Mouse (Mus musculus) urinary bladder, postnatal 25 days (tissue): ENCODE data around the gene Ankrd6.

Experiments
- DNase-seq: peaks from one replicate; pipeline ENCODE4 v3.0.0; 2022; ENCODE audit warnings: low spot score

The Ankrd6 gene

DNA sequence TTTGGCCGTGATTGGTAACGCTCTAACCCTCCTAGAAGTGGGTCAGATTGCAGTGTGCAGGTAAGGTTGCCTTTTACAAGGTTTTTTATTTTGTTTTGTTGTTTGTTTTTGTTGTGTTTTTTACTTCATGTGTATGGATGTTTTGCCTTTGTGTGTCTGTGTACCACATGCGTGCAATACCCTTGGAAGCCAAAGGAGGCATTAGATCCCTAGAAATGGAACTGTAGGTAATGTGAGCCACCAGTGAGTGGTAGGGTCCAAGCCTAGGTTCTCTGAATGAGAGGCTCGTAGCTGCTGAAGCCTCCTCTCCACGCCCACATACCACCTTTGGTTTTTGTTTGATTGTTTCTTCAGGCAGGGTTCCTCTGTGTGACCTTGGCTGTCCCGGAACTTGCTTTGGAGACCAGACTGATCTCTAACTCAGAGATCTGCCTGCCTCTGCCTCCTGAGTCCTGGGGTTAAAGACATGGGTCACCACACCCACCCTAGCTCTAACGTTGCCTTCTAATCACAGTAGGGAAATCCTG lies 180.3 kb downstream of the Ankrd6 start:
- DNase-seq = no peak

DNA sequence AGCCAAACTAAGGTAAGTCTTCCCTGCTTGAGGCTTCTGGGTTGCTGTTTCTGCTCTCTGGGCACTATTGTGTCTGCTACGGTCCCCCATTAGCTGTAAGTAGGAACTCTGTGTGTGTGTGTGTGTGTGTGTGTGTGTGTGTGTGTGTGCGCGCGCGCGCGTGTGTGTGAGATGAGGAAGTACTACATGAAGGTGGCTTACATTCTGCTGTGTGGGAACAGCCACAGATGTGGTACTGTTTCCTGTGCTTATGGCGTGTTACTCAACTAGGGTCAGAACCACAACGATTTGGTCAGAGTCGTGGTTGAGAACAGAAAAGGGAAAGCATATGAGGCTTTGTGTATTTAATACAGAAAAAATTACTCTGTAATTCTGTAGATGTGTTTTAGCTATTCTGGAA lies 182.6 kb downstream of the Ankrd6 start:
- no peak for DNase-seq

DNA sequence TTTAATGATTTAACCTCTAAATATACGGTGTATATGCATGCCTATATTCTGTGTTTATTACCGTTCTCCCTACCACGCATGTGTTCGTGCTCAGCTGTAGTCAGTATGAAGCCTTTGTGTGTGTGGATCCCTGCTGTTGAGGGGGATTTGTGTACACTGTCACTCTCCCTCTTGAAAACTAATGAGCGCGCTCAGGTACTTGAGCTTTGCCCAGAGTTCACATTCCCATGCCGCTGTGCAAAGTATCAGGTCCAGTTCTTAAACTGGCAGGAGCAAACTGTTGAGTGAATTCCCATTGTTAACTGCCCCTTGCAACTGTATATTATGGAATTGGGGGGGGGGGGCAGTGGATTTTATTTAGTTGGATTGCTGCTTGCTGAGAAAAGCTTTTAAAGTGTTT lies 183.2 kb downstream of the Ankrd6 start:
- no peak for DNase-seq

DNA sequence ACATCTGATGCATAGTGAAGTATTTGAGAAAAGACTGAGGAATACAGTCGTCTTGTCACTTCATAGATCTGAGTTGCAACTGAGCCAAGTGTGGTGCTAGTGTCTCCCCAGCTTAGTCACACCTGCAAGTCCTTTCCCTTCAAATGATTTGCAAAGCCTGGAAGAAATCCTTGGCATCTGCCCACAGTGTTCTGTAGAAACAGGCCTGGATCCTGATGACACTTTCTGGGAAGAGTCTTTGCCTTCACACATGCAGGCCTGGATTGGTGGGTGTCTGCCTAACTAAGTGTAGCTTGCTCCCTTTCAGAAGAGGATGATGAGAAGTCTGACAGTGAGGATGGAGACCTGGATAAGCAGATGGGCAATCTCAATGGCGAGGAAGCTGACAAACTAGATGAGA lies 193.2 kb downstream of the Ankrd6 start:
- no peak for DNase-seq
